Mouse (Mus musculus): Measurements from ENCODE around the gene Ezh1. TPM values are rescaled to one million over a fixed set of nuclear protein-coding genes. Genes with fewer than 3 reads are reported as not detected.

The Ezh1 gene
- polyA plus RNA-seq, 1 experiment from 2014 or later: 18.5 TPM

DNA sequence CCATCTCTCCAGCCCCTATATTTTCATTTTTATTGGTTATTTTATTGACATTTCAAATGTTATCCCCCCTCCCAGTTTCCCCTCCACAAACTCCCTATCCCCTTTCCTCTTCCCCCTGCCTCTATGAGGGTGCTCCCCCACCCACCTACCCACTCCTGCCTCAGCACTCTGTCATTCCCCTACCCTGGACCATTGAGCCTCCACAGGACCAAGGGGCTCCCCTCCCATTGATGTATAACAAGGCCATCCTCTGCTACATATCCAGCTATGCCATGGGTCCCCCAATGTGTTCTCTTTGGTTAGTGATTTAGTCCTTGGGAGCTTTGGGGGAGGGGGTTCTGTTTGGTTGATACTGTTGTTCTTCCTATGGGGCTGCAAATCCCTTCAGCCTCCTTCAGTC, 71.6 kb downstream of the Ezh1 start:
- H3K9ac ChIP-seq (ENCODE audit: low read length): no peak overlapping the region
- no peak overlapping the region for H3K4me2 ChIP-seq (ENCODE audit: low read depth, low read length)
- H3K9me3 ChIP-seq (replicated peaks; ENCODE audit: control insufficient read depth, low read length): no peaks in the 10 kb centered on the region
- H3K4me3 ChIP-seq (replicated peaks; ENCODE audit: low read length): no peak overlapping the region
- no peak overlapping the region for H3K27ac ChIP-seq (ENCODE audit: low read length)
- H3K36me3 ChIP-seq (ENCODE audit: control insufficient read depth, insufficient read depth, low read length): no peaks in the 10 kb centered on the region
- no peak for ATAC-seq (ENCODE audit: insufficient read depth, low FRiP score)
- H3K27me3 ChIP-seq (ENCODE audit: control insufficient read depth, insufficient read depth, low read length): no peaks in the 10 kb centered on the region
- peaks cover 2% of the 10 kb centered on the region for H3K4me1 ChIP-seq (ENCODE audit: control insufficient read depth, insufficient read depth, low read length)

GRCm38 (mm10) chr11:101152825-101153224, 73.4 kb downstream of the Ezh1 start:
- Histone ChIP-seq H3K27me3 (ENCODE audit: control insufficient read depth, insufficient read depth, low read length) (no peaks in the 10 kb centered on the region), H3K27ac (ENCODE audit: low read length) (no peak overlapping the region), H3K4me3 (replicated peaks; ENCODE audit: low read length) (no peak overlapping the region), H3K9ac (ENCODE audit: low read length) (no peak overlapping the region), H3K36me3 (ENCODE audit: control insufficient read depth, insufficient read depth, low read length) (no peaks in the 10 kb centered on the region), H3K9me3 (replicated peaks; ENCODE audit: control insufficient read depth, low read length) (no peaks in the 10 kb centered on the region), H3K4me1 (ENCODE audit: control insufficient read depth, insufficient read depth, low read length) (peaks cover 17% of the 10 kb centered on the region), H3K4me2 (ENCODE audit: low read depth, low read length) (no peak overlapping the region)
- WGBS: 69% methylated on average over 1 of the region's 1 CpGs
- ATAC-seq (ENCODE audit: insufficient read depth, low FRiP score): no peak

GRCm38 (mm10) chr11:101151063-101151462, 75.2 kb downstream of the Ezh1 start:
- Histone ChIP-seq H3K4me3 (replicated peaks; ENCODE audit: low read length) (no peak overlapping the region), H3K27me3 (ENCODE audit: control insufficient read depth, insufficient read depth, low read length) (no peaks in the 10 kb centered on the region), H3K27ac (ENCODE audit: low read length) (no peak overlapping the region), H3K4me1 (ENCODE audit: control insufficient read depth, insufficient read depth, low read length) (peaks cover 17% of the 10 kb centered on the region), H3K9me3 (replicated peaks; ENCODE audit: control insufficient read depth, low read length) (no peaks in the 10 kb centered on the region), H3K4me2 (ENCODE audit: low read depth, low read length) (no peak overlapping the region), H3K36me3 (ENCODE audit: control insufficient read depth, insufficient read depth, low read length) (no peaks in the 10 kb centered on the region), H3K9ac (ENCODE audit: low read length) (no peak overlapping the region)
- WGBS: 59% methylated on average over 2 of the region's 2 CpGs
- ATAC-seq (ENCODE audit: insufficient read depth, low FRiP score): no peak

DNA sequence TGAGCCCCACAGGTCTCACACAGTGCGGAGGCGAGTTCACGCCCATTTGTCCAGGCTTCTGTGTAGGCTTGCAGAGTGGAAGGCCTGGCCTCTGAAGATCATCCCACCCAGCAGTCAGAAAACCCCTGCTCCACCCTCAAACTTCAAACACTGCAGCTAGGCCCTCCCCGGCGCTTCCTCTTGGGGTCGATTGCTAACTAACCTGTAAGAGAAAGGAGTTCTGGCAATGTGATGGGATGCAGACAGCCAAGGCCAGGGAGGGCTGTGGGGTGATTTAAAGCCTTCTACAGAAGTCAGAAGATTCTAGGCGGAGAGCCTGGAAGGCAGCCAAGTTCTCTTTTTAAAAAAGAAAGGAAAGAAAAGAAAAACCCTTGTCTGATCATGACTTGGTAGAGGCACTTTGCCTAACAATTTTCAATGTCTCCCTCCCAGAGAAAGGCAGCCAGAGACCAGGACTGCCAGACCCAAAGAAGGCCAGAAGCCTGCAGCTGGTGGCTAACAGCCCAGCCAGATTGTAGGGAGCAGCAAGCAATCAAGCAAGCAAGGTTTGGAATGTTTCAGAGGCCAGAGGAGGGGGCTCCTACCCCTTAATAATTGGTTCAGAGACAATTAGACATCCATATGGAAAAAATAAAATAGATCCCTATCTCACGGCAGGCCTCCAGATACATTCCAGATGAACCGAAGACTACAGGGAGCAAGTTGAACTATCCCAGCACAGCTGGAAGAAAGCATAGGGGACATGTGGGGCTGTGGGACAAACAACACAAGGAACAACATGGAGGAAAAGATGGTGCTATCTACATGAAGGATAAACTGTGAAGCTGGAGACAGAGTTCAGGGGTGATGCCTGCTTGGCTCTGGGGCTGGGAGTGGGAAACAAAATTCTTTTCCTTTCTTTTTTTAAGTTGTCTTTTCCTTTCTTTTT, 76.8 kb downstream of the Ezh1 start:
- peak overlapping the region; percentile 27; the same call in 1 of the 2 replicates for H3K4me2 ChIP-seq (ENCODE audit: low read depth, low read length)

DNA sequence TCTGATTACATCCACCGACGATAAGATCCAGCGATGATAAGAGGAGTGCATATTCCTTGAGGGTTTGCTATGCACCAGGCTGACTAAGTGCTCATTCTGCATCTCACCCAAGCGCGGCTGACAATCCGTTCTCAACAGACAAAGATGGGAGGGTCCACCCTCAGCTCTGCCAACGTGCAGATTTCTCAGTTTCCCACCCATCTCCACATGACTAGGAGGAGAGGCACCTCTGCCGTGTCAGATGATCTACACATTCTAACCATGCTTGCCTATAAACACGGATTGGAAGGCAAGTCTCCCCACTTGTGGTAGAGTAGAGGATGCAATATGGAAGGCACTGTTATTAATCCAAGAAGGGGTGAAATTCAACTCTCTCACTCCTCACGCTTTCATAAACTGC, 77.5 kb downstream of the Ezh1 start:
- peak overlapping the region; percentile 31 for H3K9ac ChIP-seq (ENCODE audit: low read length)
- no peaks in the 10 kb centered on the region for H3K36me3 ChIP-seq (ENCODE audit: control insufficient read depth, insufficient read depth, low read length)
- no peaks in the 10 kb centered on the region for H3K9me3 ChIP-seq (replicated peaks; ENCODE audit: control insufficient read depth, low read length)
- ATAC-seq (ENCODE audit: insufficient read depth, low FRiP score): peak; percentile 9; the same call in 1 of the 2 replicates
- H3K4me3 ChIP-seq (replicated peaks; ENCODE audit: low read length): no peak overlapping the region
- H3K4me2 ChIP-seq (ENCODE audit: low read depth, low read length): peak overlapping the region; percentile 27; the same call in 1 of the 2 replicates
- peaks cover 17% of the 10 kb centered on the region for H3K4me1 ChIP-seq (ENCODE audit: control insufficient read depth, insufficient read depth, low read length)
- peak overlapping the region; percentile 90 for H3K27ac ChIP-seq (ENCODE audit: low read length)
- no peaks in the 10 kb centered on the region for H3K27me3 ChIP-seq (ENCODE audit: control insufficient read depth, insufficient read depth, low read length)
- WGBS: 50% methylated on average over 10 of the region's 10 CpGs

More for the DNA sequence above, 76.8 kb downstream of the Ezh1 start:
- WGBS: 25% methylated on average over 9 of the region's 9 CpGs
- no peak overlapping the region for H3K4me3 ChIP-seq (replicated peaks; ENCODE audit: low read length)
- H3K9ac ChIP-seq (ENCODE audit: low read length): peak overlapping the region; percentile 31; the same call in 1 of the 2 replicates
- H3K36me3 ChIP-seq (ENCODE audit: control insufficient read depth, insufficient read depth, low read length): no peaks in the 10 kb centered on the region
- ATAC-seq (ENCODE audit: insufficient read depth, low FRiP score): peak; percentile 75
- no peaks in the 10 kb centered on the region for H3K27me3 ChIP-seq (ENCODE audit: control insufficient read depth, insufficient read depth, low read length)
- H3K27ac ChIP-seq (ENCODE audit: low read length): peak overlapping the region; percentile 90
- no peaks in the 10 kb centered on the region for H3K9me3 ChIP-seq (replicated peaks; ENCODE audit: control insufficient read depth, low read length)
- peaks cover 17% of the 10 kb centered on the region for H3K4me1 ChIP-seq (ENCODE audit: control insufficient read depth, insufficient read depth, low read length)

GRCm38 (mm10) chr11:101146377-101146776, 79.9 kb downstream of the Ezh1 start:
- Histone ChIP-seq H3K9ac (ENCODE audit: low read length) (no peak overlapping the region), H3K9me3 (replicated peaks; ENCODE audit: control insufficient read depth, low read length) (no peaks in the 10 kb centered on the region), H3K36me3 (ENCODE audit: control insufficient read depth, insufficient read depth, low read length) (no peaks in the 10 kb centered on the region), H3K4me3 (replicated peaks; ENCODE audit: low read length) (no peak overlapping the region), H3K4me1 (ENCODE audit: control insufficient read depth, insufficient read depth, low read length) (peaks cover 20% of the 10 kb centered on the region), H3K4me2 (ENCODE audit: low read depth, low read length) (no peak overlapping the region), H3K27ac (ENCODE audit: low read length) (no peak overlapping the region), H3K27me3 (ENCODE audit: control insufficient read depth, insufficient read depth, low read length) (no peaks in the 10 kb centered on the region)
- WGBS: 35% methylated on average over 10 of the region's 10 CpGs
- ATAC-seq (ENCODE audit: insufficient read depth, low FRiP score): no peak

GRCm38 (mm10) chr11:101143338-101144225, 82.7 kb downstream of the Ezh1 start:
- H3K27me3 ChIP-seq (ENCODE audit: control insufficient read depth, insufficient read depth, low read length): no peaks in the 10 kb centered on the region
- 22% methylated on average over 18 of the region's 19 CpGs for WGBS
- peak overlapping the region; percentile 29 for H3K4me3 ChIP-seq (replicated peaks; ENCODE audit: low read length)
- peak overlapping the region; percentile 52 for H3K4me2 ChIP-seq (ENCODE audit: low read depth, low read length)
- H3K9me3 ChIP-seq (replicated peaks; ENCODE audit: control insufficient read depth, low read length): no peaks in the 10 kb centered on the region
- no peaks in the 10 kb centered on the region for H3K36me3 ChIP-seq (ENCODE audit: control insufficient read depth, insufficient read depth, low read length)
- no peak overlapping the region for H3K27ac ChIP-seq (ENCODE audit: low read length)
- peaks cover 17% of the 10 kb centered on the region for H3K4me1 ChIP-seq (ENCODE audit: control insufficient read depth, insufficient read depth, low read length)
- H3K9ac ChIP-seq (ENCODE audit: low read length): peak overlapping the region; percentile 35; the same call in 1 of the 2 replicates
- ATAC-seq (ENCODE audit: insufficient read depth, low FRiP score): no peak

GRCm38 (mm10) chr11:101142215-101142967, 83.9 kb downstream of the Ezh1 start:
- no peak overlapping the region for H3K9ac ChIP-seq (ENCODE audit: low read length)
- H3K27me3 ChIP-seq (ENCODE audit: control insufficient read depth, insufficient read depth, low read length): no peaks in the 10 kb centered on the region
- WGBS: 83% methylated on average over 10 of the region's 10 CpGs

More at GRCm38 (mm10) chr11:101142215-101142967, 83.9 kb downstream of the Ezh1 start:
- Histone ChIP-seq H3K4me3 (replicated peaks; ENCODE audit: low read length) (no peak overlapping the region), H3K36me3 (ENCODE audit: control insufficient read depth, insufficient read depth, low read length) (no peaks in the 10 kb centered on the region), H3K4me2 (ENCODE audit: low read depth, low read length) (no peak overlapping the region), H3K27ac (ENCODE audit: low read length) (peak overlapping the region; percentile 71; the same call in 1 of the 2 replicates), H3K9me3 (replicated peaks; ENCODE audit: control insufficient read depth, low read length) (no peaks in the 10 kb centered on the region), H3K4me1 (ENCODE audit: control insufficient read depth, insufficient read depth, low read length) (peaks cover 12% of the 10 kb centered on the region)
- ATAC-seq (ENCODE audit: insufficient read depth, low FRiP score): no peak

Data from stomach, embryonic 16.5 days (tissue).